Mouse (Mus musculus): ENCODE data around the gene Sbk2. TPM values are rescaled to one million over a fixed set of nuclear protein-coding genes. Genes with fewer than 3 reads are reported as not detected.

Sbk2 gene
- polyA plus RNA-seq, 1 experiment from 2014 or later, result 2.1 TPM

- no peaks in the 10 kb centered on the region for H3K9me3 ChIP-seq (replicated peaks)
- no peaks in the 10 kb centered on the region for H3K27me3 ChIP-seq (replicated peaks)
- H3K27ac ChIP-seq (ENCODE audit: poor library complexity, severe bottlenecking), result peak overlapping the region; percentile 73
- H3K4me3 ChIP-seq, result no peak overlapping the region
- peaks cover 64% of the 10 kb centered on the region for H3K4me1 ChIP-seq (replicated peaks)
- peak overlapping the region; percentile 35 for H3K4me2 ChIP-seq
- H3K9ac ChIP-seq, result peak overlapping the region; percentile 51
- WGBS, result 34% methylated on average over 23 of the region's 23 CpGs
- no peak for ATAC-seq (ENCODE audit: insufficient number of reproducible peaks, low FRiP score)
- H3K36me3 ChIP-seq, result peaks cover 37% of the 10 kb centered on the region
Measured at GRCm38 (mm10) chr7:4920976-4921823, 43.0 kb downstream of the Sbk2 start.

- H3K4me2 ChIP-seq, result no peak overlapping the region
- H3K27me3 ChIP-seq (replicated peaks), result no peaks in the 10 kb centered on the region
- H3K9me3 ChIP-seq (replicated peaks), result no peaks in the 10 kb centered on the region
- peaks cover 60% of the 10 kb centered on the region for H3K4me1 ChIP-seq (replicated peaks)
- 83% methylated on average over 19 of the region's 19 CpGs for WGBS
- peaks cover 37% of the 10 kb centered on the region for H3K36me3 ChIP-seq
- no peak overlapping the region for H3K9ac ChIP-seq
- no peak for ATAC-seq (ENCODE audit: insufficient number of reproducible peaks, low FRiP score)
- H3K27ac ChIP-seq (ENCODE audit: poor library complexity, severe bottlenecking), result peak overlapping the region; percentile 73
- no peak overlapping the region for H3K4me3 ChIP-seq
Measured at GRCm38 (mm10) chr7:4920496-4920895, 43.7 kb downstream of the Sbk2 start.

DNA sequence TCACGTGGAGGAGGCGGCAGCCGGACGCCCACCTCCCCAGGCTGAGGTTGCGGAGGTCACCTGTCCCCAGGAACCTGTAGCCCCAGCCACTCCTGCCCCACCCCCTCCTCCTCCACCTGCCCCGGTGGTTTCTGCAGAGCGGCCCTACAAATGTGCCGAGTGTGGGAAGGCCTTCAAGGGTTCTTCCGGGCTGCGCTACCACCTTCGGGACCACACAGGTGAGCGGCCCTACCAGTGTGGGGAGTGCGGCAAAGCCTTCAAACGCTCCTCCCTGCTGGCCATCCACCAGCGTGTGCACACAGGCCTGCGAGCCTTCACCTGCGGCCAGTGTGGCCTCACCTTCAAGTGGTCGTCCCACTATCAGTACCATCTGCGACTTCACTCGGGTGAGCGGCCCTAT, 44.2 kb downstream of the Sbk2 start:
- peaks cover 55% of the 10 kb centered on the region for H3K4me1 ChIP-seq (replicated peaks)
- no peak for ATAC-seq (ENCODE audit: insufficient number of reproducible peaks, low FRiP score)
- WGBS, result 90% methylated on average over 21 of the region's 21 CpGs

GRCm38 (mm10) chr7:4919096-4919495, 45.1 kb downstream of the Sbk2 start:
- 87% methylated on average over 20 of the region's 21 CpGs for WGBS
- Histone ChIP-seq H3K4me2 (no peak overlapping the region), H3K4me1 (replicated peaks) (peaks cover 51% of the 10 kb centered on the region), H3K36me3 (peaks cover 37% of the 10 kb centered on the region), H3K4me3 (no peak overlapping the region), H3K27me3 (replicated peaks) (no peaks in the 10 kb centered on the region), H3K9ac (no peak overlapping the region), H3K27ac (ENCODE audit: poor library complexity, severe bottlenecking) (no peak overlapping the region), H3K9me3 (replicated peaks) (no peaks in the 10 kb centered on the region)
- ATAC-seq (ENCODE audit: insufficient number of reproducible peaks, low FRiP score), result no peak

More for the DNA sequence above, 44.2 kb downstream of the Sbk2 start:
- Histone ChIP-seq H3K4me3 (no peak overlapping the region), H3K27ac (ENCODE audit: poor library complexity, severe bottlenecking) (no peak overlapping the region), H3K9ac (no peak overlapping the region), H3K4me2 (no peak overlapping the region), H3K9me3 (replicated peaks) (no peaks in the 10 kb centered on the region), H3K36me3 (peaks cover 37% of the 10 kb centered on the region), H3K27me3 (replicated peaks) (no peaks in the 10 kb centered on the region)

DNA sequence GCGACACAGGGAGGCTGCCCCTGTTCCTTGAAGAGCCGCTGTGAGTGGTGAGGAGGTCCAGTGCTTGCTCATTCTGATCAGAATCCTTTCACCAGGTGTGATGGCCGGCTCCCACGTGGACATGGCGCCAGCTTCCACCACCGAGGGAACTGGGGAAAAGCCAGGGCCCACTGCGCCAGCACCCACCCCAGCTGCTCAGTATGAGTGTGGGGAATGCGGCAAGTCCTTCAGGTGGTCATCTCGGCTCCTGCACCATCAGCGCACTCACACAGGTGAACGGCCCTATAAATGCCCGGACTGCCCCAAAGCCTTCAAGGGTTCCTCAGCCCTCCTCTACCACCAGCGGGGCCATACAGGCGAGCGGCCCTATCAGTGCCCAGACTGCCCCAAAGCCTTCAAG, 45.5 kb downstream of the Sbk2 start:
- H3K4me1 ChIP-seq (replicated peaks), result peaks cover 48% of the 10 kb centered on the region
- no peak overlapping the region for H3K27ac ChIP-seq (ENCODE audit: poor library complexity, severe bottlenecking)
- H3K4me2 ChIP-seq, result no peak overlapping the region
- peaks cover 37% of the 10 kb centered on the region for H3K36me3 ChIP-seq
- no peak overlapping the region for H3K9ac ChIP-seq
- H3K9me3 ChIP-seq (replicated peaks), result no peaks in the 10 kb centered on the region
- ATAC-seq (ENCODE audit: insufficient number of reproducible peaks, low FRiP score), result no peak
- H3K4me3 ChIP-seq, result no peak overlapping the region
- no peaks in the 10 kb centered on the region for H3K27me3 ChIP-seq (replicated peaks)
- 89% methylated on average over 15 of the region's 15 CpGs for WGBS

- ATAC-seq (ENCODE audit: insufficient number of reproducible peaks, low FRiP score), result no peak
- H3K4me2 ChIP-seq, result no peak overlapping the region
- H3K4me1 ChIP-seq (replicated peaks), result peaks cover 36% of the 10 kb centered on the region
- H3K27me3 ChIP-seq (replicated peaks), result no peaks in the 10 kb centered on the region
- 0 out of 2 replicates have a peak overlapping the region, but pooled peaks have one; percentile 17 for H3K9ac ChIP-seq
- no peaks in the 10 kb centered on the region for H3K9me3 ChIP-seq (replicated peaks)
- WGBS, result 94% methylated on average over 2 of the region's 2 CpGs
- H3K36me3 ChIP-seq, result peaks cover 37% of the 10 kb centered on the region
- no peak overlapping the region for H3K27ac ChIP-seq (ENCODE audit: poor library complexity, severe bottlenecking)
- no peak overlapping the region for H3K4me3 ChIP-seq
Measured at GRCm38 (mm10) chr7:4917494-4917893, 46.7 kb downstream of the Sbk2 start.

DNA sequence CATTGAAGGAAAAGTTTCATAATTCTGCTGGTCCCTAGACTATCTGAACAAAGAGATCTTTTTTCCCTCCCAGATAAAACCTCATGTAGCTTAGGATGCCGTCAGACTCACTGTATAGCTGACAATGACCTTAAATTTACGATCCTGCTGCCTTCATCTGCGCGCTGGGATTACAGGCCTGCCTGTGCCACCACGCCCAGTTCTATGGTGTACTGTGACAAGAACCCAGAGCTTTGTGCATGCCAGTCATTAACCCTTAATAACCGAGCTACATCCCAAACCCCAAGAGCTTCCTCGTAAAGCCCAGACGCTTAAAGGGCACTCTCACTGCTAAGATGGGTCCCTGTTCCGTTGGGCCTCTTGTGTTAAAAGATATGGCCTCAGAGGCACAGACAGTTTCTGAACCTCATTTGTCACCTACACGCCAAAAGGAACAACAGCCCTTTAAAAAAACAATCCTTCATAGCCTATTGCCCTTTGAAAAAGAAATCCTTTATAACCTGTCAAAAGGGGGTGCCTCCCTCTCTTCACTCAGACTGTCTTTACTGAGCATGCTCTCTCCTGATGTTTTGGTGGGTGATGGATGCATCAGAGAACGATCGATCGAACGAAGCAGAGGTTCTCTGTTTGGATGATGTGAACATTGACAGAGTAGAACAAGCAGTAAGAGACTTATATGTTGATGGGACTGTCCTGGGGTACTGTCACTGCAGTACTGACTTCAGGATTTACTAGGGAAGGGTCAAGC, 48.4 kb downstream of the Sbk2 start:
- Histone ChIP-seq H3K9ac (peak overlapping the region; percentile 81), H3K27me3 (replicated peaks) (no peaks in the 10 kb centered on the region), H3K4me1 (replicated peaks) (peaks cover 20% of the 10 kb centered on the region), H3K36me3 (peaks cover 37% of the 10 kb centered on the region), H3K4me3 (peak overlapping the region; percentile 60), H3K27ac (ENCODE audit: poor library complexity, severe bottlenecking) (peak overlapping the region; percentile 88), H3K4me2 (peak overlapping the region; percentile 91), H3K9me3 (replicated peaks) (no peaks in the 10 kb centered on the region)
- WGBS, result 25% methylated on average over 14 of the region's 14 CpGs
- 0 out of 2 replicates have a peak, but pooled peaks have one; percentile 26 for ATAC-seq (ENCODE audit: insufficient number of reproducible peaks, low FRiP score)

GRCm38 (mm10) chr7:4915007-4915665, 49.1 kb downstream of the Sbk2 start, which contains the start of gene Zfp628:
Zfp628 (plus strand) TSS chr7:4915217.
- WGBS, result 1% methylated on average over 56 of the region's 56 CpGs
- ATAC-seq (ENCODE audit: insufficient number of reproducible peaks, low FRiP score), result peak; percentile 92
- H3K4me1 ChIP-seq (replicated peaks), result peaks cover 17% of the 10 kb centered on the region

DNA sequence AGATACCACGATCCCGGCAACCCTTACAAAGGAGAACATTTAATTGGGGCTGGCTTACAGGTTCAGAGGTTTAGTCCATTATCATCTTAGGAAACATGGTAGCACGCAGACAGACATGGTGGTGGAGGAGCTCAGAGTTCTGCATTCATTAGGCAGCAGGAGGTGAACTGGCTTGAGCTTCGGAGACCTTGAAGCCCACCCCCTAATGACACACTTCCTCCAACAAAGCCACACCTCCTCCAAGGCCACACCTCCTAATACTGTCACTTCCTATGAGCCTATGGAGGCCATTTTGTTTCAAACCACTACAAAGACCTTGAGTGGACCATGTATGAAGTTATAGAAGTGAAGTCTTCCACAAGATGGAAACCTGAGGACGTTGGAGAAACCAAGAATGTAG, 52.0 kb downstream of the Sbk2 start:
- Histone ChIP-seq H3K4me3 (no peak overlapping the region), H3K4me1 (replicated peaks) (peaks cover 17% of the 10 kb centered on the region), H3K4me2 (no peak overlapping the region), H3K27me3 (replicated peaks) (0 out of 2 replicates have a peak, but pooled peaks cover 6% of the 10 kb centered on the region), H3K36me3 (peaks cover under 1% of the 10 kb centered on the region), H3K27ac (ENCODE audit: poor library complexity, severe bottlenecking) (no peak overlapping the region), H3K9me3 (replicated peaks) (no peaks in the 10 kb centered on the region), H3K9ac (no peak overlapping the region)
- 53% methylated on average over 5 of the region's 5 CpGs for WGBS
- ATAC-seq (ENCODE audit: insufficient number of reproducible peaks, low FRiP score), result no peak

More at GRCm38 (mm10) chr7:4915007-4915665, 49.1 kb downstream of the Sbk2 start, which contains the start of gene Zfp628:
- peak within 1 kb of the TSS; percentile 81 for H3K9ac ChIP-seq
- H3K36me3 ChIP-seq, result peaks cover 30% of the 10 kb centered on the region
- peak within 1 kb of the TSS; percentile 91 for H3K4me2 ChIP-seq
- 0 out of 2 replicates have a peak, but pooled peaks cover 2% of the 10 kb centered on the region for H3K27me3 ChIP-seq (replicated peaks)
- no peaks in the 10 kb centered on the region for H3K9me3 ChIP-seq (replicated peaks)
- H3K4me3 ChIP-seq, result peak within 1 kb of the TSS; percentile 60
- H3K27ac ChIP-seq (ENCODE audit: poor library complexity, severe bottlenecking), result peak within 1 kb of the TSS; percentile 88

DNA sequence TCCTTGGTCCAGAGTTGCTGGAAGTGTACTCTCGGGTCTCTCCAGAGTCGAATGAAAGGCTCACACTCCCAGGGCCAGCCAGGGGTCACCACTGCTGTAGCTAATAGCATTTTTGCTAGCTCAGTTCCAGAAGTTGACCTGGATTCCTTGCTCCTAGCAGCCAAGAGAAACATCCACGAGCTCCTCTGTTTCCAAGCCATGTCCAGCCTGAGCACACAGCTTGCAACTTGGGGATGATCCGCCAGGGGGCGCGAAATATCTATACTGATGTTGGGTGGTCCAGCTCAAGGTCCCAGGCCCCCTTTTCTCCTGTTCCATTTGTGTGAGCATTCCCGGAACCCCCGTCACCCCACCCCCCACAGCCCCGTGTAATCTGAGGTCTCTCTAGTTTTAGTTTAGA, 52.6 kb downstream of the Sbk2 start:
- Histone ChIP-seq H3K36me3 (no peaks in the 10 kb centered on the region), H3K4me1 (replicated peaks) (peaks cover 16% of the 10 kb centered on the region), H3K4me3 (no peak overlapping the region), H3K4me2 (no peak overlapping the region), H3K9ac (no peak overlapping the region), H3K27ac (ENCODE audit: poor library complexity, severe bottlenecking) (no peak overlapping the region), H3K27me3 (replicated peaks) (0 out of 2 replicates have a peak, but pooled peaks cover 6% of the 10 kb centered on the region), H3K9me3 (replicated peaks) (no peaks in the 10 kb centered on the region)
- WGBS, result 29% methylated on average over 9 of the region's 9 CpGs
- no peak for ATAC-seq (ENCODE audit: insufficient number of reproducible peaks, low FRiP score)

All from heart, embryonic 12.5 days (tissue).